Mouse (Mus musculus): Measurements from ENCODE around the gene Nrip1.

- TF ChIP-seq CTCF (IDR thresholded peaks at IDR 0.05; ENCODE audit: control insufficient read depth, insufficient read depth, insufficient read length) (no peak), USF1 (IDR thresholded peaks at IDR 0.05; ENCODE audit: low read depth) (no peak), MYOD1 (IDR thresholded peaks at IDR 0.05; ENCODE audit: control insufficient read depth, insufficient read length, low read depth) (no peak), MAX (IDR thresholded peaks at IDR 0.05) (no peak)
Observed at GRCm38 (mm10) chr16:76358757-76359156, 14.9 kb downstream of the Nrip1 start.
